Mouse (Mus musculus) hindbrain, embryonic 10.5 days (tissue): ENCODE measurements at regions not wholly inside any gene's neighbourhood (a gene's known extent, or its start where the extent isn't known, plus 50 kb on each side); places are given as distances from the start of the nearest gene placed in this dataset.

ENCODE experiments used
- DNase-seq: peaks from one replicate; pipeline ENCODE4 v3.0.0-alpha.2; 2017; ENCODE audit warnings: low spot score
- H3K27ac ChIP-seq: fragments of 300-500 bp; sonication (generic); 2 replicates; pipeline ENCODE4 v1.5.1; 2016; ENCODE audit warnings: mild to moderate bottlenecking, moderate library complexity
- H3K27me3 ChIP-seq: fragments of 300-500 bp; sonication (generic); 2 replicates; pipeline ENCODE4 v1.6.1; 2016; ENCODE audit warnings: mild to moderate bottlenecking; ENCODE audit not compliant: poor library complexity, insufficient read depth, severe bottlenecking
- H3K36me3 ChIP-seq: fragments of 300-500 bp; sonication (generic); 2 replicates; pipeline ENCODE4 v1.6.1; 2016; ENCODE audit warnings: mild to moderate bottlenecking, moderate library complexity
- H3K4me1 ChIP-seq: fragments of 300-500 bp; sonication (generic); replicated peaks from 2 replicates; pipeline ENCODE4 v1.6.1; 2016; ENCODE audit warnings: mild to moderate bottlenecking
- H3K4me3 ChIP-seq: fragments of 300-500 bp; sonication (generic); 2 replicates; pipeline ENCODE4 v1.5.1; 2016; ENCODE audit warnings: mild to moderate bottlenecking, moderate library complexity
- H3K9me3 ChIP-seq: fragments of 300-500 bp; sonication (generic); 2 replicates; pipeline ENCODE4 v1.6.1; 2016; ENCODE audit warnings: mild to moderate bottlenecking, moderate library complexity
- WGBS: fragments of 180-500 bp; shearing (Covaris S2); methylation state at CpG from one replicate; pipeline ENCODE4 v1.1.7; 2016; 5-methylcytosine and 5-hydroxymethylcytosine counted together

DNA sequence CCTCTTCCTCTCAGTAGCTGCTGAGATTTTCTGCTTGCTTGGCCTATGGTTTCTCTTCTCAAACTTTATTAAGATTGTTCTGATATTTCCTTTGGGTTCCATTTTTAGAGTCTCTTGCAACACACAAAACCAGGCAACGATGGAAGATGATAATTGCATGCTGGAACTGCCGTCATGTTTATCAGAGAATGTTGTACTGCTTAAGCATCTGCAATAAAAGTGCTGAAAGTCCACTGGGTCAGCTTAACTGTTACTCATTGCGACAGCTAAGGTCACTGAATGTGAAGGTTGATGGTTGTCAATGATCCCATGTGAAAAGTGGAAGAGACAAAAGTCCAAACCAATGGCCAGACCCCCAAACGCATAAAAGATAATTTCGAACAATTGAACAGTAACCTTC is 346.4 kb downstream of the Etnk1 start:
- 91% methylated on average over 5 of the region's 5 CpGs for WGBS
- Histone ChIP-seq H3K36me3 (no peaks in the 10 kb centered on the region), H3K27me3 (no peaks in the 10 kb centered on the region), H3K9me3 (peaks cover 8% of the 10 kb centered on the region), H3K4me1 (no peaks in the 10 kb centered on the region), H3K4me3 (no peak overlapping the region), H3K27ac (no peak overlapping the region)
- no peak for DNase-seq

DNA sequence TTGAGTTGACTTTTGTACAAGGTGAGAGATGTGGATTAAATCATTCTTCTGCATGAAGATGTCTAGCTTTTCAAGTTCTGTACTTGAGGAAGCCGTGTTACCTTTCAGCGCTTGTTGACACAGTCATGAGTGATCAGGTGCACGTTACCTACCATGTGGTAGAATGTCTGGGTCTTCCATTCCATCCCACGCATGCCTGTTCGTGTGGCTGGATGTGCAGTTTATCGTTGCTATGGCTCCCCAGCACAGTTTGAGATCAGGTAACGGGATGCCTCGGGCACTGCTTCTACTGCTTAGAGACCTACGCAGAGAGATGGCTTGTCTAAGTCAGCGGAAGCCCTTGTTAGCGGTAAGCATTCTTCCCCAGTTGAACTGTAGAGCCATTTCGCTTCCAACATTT is 348.1 kb downstream of the Etnk1 start:
- no peak for DNase-seq
- Histone ChIP-seq H3K4me3 (no peak overlapping the region), H3K27me3 (no peaks in the 10 kb centered on the region), H3K36me3 (no peaks in the 10 kb centered on the region), H3K4me1 (no peaks in the 10 kb centered on the region), H3K27ac (no peak overlapping the region), H3K9me3 (peaks cover 8% of the 10 kb centered on the region)
- WGBS = 93% methylated on average over 12 of the region's 12 CpGs

DNA sequence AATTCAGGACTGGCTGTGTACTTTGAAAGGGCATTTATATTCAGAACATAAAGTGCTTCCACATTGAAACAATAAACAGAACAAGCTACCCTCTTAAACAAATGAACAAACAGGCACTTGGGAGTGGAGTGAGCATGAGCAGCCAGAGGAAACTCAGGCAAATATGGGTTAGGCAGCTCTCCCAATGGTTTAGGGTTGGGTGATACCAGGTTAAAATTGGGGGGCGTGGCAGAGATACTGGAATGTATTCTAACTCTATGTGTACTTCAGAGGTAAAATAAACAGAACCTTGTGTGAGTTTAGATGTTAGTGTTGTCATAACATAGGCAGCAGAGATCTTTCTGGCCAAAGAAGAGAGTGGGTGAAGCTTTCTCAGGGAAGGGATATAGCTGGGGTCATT is 349.7 kb downstream of the Etnk1 start:
- 89% methylated on average over 1 of the region's 1 CpGs for WGBS

DNA sequence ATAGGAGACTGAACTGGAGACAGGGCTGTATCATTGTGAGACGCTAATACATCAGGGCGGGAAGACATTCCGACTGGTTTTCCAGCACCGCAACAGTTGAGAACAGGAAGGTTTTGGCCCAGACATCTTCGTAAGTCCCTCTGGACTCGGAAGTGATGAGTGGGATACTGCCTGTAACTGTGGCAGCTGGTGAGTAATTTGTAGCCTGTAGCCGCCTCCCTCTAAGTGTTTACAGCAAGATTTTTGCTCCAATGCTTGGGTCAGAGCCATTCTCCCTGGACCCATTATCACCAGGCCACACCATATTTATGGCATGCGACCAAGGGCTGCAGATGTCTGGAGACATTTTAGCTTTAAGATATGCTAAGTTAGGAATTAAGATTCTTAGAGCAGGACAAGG is 351.5 kb downstream of the Etnk1 start:
- DNase-seq = no peak
- Histone ChIP-seq H3K4me3 (no peak overlapping the region), H3K9me3 (no peaks in the 10 kb centered on the region), H3K36me3 (no peaks in the 10 kb centered on the region), H3K27ac (no peak overlapping the region), H3K4me1 (no peaks in the 10 kb centered on the region), H3K27me3 (no peaks in the 10 kb centered on the region)
- WGBS = 93% methylated on average over 8 of the region's 8 CpGs

More for the DNA sequence above, 349.7 kb downstream of the Etnk1 start:
- no peaks in the 10 kb centered on the region for H3K27me3 ChIP-seq
- no peaks in the 10 kb centered on the region for H3K36me3 ChIP-seq
- DNase-seq = no peak
- no peak overlapping the region for H3K27ac ChIP-seq
- 0 out of 2 replicates have a peak, but pooled peaks cover 5% of the 10 kb centered on the region for H3K9me3 ChIP-seq
- H3K4me1 ChIP-seq = no peaks in the 10 kb centered on the region
- no peak overlapping the region for H3K4me3 ChIP-seq

DNA sequence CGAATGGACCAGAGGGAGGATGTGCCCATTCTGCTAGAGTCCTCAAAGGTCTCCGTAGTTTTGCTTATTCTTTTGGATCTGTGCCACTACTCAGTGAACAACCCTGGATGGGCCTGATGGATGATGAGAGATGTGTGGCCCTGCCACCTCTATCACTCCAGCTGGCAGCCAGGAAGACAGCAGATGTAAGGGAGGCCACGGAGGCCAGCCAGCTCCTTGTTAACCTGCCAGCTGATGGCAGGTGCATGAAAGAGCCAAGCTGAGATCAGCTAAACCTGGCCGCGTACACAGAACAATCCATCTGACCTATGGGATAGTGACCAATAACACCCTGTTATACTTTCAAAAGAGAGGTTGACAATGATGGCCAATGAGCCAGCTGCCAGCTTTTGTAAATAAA is 352.6 kb downstream of the Etnk1 start:
- Histone ChIP-seq H3K27me3 (no peaks in the 10 kb centered on the region), H3K36me3 (no peaks in the 10 kb centered on the region), H3K9me3 (no peaks in the 10 kb centered on the region), H3K4me3 (no peak overlapping the region), H3K27ac (no peak overlapping the region), H3K4me1 (no peaks in the 10 kb centered on the region)
- DNase-seq = no peak
- WGBS = 92% methylated on average over 5 of the region's 5 CpGs

DNA sequence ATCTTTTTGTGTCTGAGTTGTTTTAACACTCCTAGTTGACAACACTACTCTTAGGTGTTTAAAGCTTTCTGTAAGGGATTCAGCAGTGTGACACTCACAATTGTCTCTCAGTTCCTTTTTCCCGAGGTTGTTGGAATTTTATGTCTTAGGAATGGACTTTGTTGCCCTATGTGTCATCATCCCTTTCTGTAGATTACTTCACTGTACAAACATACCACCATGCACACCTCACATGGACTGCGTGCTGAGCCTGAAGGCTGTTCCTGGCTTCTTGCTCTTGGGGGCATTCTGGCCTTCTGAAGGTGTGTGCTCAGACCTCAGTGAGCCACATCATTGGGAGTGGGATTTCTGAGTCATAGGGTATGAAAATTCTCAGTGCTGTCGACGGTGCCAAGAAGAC is 358.1 kb downstream of the Etnk1 start:
- Histone ChIP-seq H3K27me3 (no peaks in the 10 kb centered on the region), H3K4me1 (no peaks in the 10 kb centered on the region), H3K9me3 (peaks cover 5% of the 10 kb centered on the region; the same call in 1 of the 2 replicates), H3K4me3 (no peak overlapping the region), H3K36me3 (no peaks in the 10 kb centered on the region), H3K27ac (no peak overlapping the region)
- DNase-seq = no peak
- 91% methylated on average over 4 of the region's 4 CpGs for WGBS

DNA sequence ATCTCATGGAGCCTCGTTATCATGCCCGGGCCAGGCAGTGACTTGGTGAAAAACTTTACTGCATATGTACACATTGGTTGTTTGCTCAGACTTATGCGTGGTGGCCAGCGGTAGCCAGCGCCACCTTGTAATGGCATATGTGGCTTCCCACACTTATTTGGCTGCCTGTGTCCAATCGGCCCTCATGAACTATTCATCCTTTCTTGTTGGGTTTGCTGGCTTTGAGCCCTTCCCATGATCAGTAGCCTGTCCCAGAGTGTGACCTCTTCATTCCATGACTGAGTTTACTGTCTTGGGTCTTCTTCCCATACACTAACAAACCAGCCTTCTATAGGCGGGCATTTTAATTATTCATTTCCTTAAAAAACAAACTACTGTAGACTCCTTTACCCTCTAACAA is 361.9 kb downstream of the Etnk1 start:
- Histone ChIP-seq H3K4me3 (no peak overlapping the region), H3K9me3 (peaks cover 5% of the 10 kb centered on the region; the same call in 1 of the 2 replicates), H3K36me3 (no peaks in the 10 kb centered on the region), H3K4me1 (peaks cover 15% of the 10 kb centered on the region), H3K27ac (no peak overlapping the region), H3K27me3 (no peaks in the 10 kb centered on the region)
- 95% methylated on average over 7 of the region's 7 CpGs for WGBS
- DNase-seq = no peak

DNA sequence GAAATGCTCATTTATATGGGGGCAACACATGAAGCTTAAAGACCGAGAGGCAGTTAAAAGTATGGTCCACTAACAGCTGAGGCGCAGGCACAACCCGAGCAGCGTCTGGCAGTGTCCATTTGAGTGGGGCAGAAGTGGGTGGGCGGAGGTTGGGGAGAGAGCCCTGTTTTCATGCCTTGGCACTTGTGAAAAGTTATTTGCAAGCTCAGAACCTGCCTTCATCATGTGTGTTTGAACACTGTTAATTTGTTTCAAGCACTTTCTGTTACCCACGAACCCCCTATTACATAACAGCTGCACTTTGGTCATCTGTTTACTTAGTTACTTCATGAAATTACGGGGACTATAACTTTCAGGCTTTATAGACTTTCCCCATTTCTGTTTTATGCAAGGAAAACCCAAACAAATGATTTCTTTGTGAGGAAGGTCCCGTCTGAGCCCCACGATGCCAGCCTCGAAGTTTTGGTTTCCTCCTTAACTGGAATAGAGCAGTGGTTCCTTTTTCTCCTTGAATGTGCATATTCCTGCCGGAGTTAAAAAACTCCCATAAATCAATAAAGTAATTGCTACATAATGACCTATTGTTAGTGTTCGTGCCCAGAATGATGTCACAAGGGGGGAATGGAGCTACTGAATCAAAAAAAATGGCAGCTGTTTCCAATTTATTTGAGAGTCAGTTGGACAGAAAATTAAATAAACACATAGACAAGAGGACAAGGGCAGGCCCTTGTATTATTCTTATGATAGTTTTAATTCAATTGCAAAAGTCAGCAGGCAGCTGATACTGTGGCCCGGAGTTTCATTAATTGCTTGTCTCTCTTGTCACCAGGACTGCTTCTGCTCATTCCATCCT is 363.6 kb downstream of the Etnk1 start:
- whole genome bisulfite sequencing = 67% methylated on average over 13 of the region's 13 CpGs
- Histone ChIP-seq H3K4me3 (no peak overlapping the region), H3K27ac (no peak overlapping the region)

DNA sequence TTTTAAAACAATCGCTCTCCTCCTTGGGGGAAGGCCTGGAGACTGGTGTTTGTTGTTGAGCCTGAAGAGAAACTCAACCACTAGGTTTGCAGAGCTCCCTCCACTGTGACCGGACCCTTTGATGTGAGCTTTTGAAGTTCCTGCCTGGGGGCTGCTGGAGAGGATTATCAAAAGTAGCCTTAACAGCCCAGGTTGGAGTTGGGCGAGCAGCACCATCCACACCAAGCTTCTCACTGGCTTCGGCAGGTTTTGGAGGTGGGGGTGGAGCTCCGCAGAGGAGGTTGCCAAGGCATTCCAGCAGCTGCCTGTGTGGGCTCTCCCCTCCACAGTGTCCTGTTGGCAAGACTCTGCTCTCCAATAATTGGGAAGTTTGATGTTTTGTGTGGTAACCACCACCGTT is 364.5 kb downstream of the Etnk1 start:
- Histone ChIP-seq H3K4me1 (peaks cover 15% of the 10 kb centered on the region), H3K4me3 (no peak overlapping the region), H3K27me3 (no peaks in the 10 kb centered on the region), H3K36me3 (no peaks in the 10 kb centered on the region), H3K9me3 (peaks cover 5% of the 10 kb centered on the region; the same call in 1 of the 2 replicates), H3K27ac (0 out of 2 replicates have a peak overlapping the region, but pooled peaks have one; percentile 12)
- DNase-seq = peak; percentile 22
- 38% methylated on average over 6 of the region's 6 CpGs for WGBS

More for the DNA sequence above, 363.6 kb downstream of the Etnk1 start:
- Histone ChIP-seq H3K36me3 (no peaks in the 10 kb centered on the region), H3K27me3 (no peaks in the 10 kb centered on the region), H3K9me3 (peaks cover 5% of the 10 kb centered on the region; the same call in 1 of the 2 replicates), H3K4me1 (peaks cover 15% of the 10 kb centered on the region)
- DNase-seq = no peak

DNA sequence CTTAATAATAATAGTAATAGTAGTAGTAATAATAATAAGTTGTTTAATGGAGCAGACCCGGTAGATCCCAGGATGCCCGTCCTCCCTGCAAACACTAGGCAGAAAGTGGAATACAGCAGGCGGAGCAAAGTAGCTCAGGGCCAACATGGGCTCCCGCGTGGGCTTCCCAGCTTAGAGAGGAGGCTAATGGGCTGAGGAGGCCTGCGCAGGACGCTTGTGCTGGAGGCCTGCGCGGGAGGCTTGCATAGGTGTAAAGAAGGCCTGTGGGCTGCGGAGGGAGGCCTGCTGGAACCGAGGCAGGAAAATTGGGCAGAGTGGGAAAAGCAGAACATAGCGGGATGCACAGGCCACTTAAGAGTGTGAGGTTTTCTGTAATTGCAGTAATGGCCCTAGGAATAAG is 365.4 kb downstream of the Etnk1 start:
- peaks cover 5% of the 10 kb centered on the region; the same call in 1 of the 2 replicates for H3K9me3 ChIP-seq
- no peak for DNase-seq
- peaks cover 15% of the 10 kb centered on the region for H3K4me1 ChIP-seq
- 0 out of 2 replicates have a peak overlapping the region, but pooled peaks have one; percentile 53 for H3K27ac ChIP-seq
- H3K4me3 ChIP-seq = no peak overlapping the region
- H3K36me3 ChIP-seq = no peaks in the 10 kb centered on the region
- 90% methylated on average over 12 of the region's 12 CpGs for WGBS
- no peaks in the 10 kb centered on the region for H3K27me3 ChIP-seq

DNA sequence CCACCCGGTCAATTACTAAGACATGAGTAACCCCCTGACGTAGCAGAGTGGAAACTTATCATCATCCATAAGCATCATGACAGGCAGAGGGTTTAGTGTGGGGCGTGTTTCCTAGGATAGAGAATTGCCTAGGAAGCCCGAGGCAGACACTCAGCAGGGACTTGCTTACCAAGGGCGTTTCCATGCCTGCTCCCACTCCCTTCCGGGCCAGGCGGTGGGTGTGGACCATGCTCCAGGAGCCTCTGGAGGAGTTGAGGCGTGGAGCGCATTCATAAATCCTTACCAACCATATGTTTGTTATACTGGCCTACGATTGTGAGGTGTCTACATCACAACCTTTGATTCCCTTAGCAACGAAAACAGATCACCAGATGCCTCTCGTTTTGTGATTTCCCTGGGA is 368.2 kb downstream of the Etnk1 start:
- no peaks in the 10 kb centered on the region for H3K36me3 ChIP-seq
- 90% methylated on average over 12 of the region's 12 CpGs for WGBS
- H3K4me3 ChIP-seq = no peak overlapping the region
- DNase-seq = no peak
- H3K27me3 ChIP-seq = no peaks in the 10 kb centered on the region
- H3K4me1 ChIP-seq = peaks cover 15% of the 10 kb centered on the region
- no peak overlapping the region for H3K27ac ChIP-seq
- H3K9me3 ChIP-seq = no peaks in the 10 kb centered on the region

DNA sequence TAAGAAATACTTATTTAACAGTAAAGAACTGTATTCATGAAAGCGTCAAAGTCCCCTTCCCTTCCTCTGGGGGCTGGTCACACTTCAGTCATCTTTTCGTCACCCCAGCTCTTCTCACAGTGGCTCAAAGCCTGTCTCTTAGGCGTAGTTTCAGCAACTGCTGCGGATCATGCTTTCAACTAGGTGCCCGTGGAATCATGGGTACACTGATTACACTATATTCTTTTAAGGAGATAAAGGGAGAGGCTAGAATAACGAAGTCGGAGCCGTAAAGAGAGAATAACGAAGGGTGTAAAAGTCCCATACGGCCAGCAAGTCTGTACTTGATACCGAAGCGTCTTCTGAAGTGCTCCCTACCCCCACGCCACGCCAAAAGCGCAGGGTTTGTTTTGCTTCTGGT is 368.7 kb downstream of the Etnk1 start:
- Histone ChIP-seq H3K36me3 (no peaks in the 10 kb centered on the region), H3K27me3 (no peaks in the 10 kb centered on the region), H3K4me1 (peaks cover 12% of the 10 kb centered on the region), H3K4me3 (no peak overlapping the region), H3K27ac (no peak overlapping the region), H3K9me3 (no peaks in the 10 kb centered on the region)
- DNase-seq = no peak
- WGBS = 91% methylated on average over 15 of the region's 15 CpGs

DNA sequence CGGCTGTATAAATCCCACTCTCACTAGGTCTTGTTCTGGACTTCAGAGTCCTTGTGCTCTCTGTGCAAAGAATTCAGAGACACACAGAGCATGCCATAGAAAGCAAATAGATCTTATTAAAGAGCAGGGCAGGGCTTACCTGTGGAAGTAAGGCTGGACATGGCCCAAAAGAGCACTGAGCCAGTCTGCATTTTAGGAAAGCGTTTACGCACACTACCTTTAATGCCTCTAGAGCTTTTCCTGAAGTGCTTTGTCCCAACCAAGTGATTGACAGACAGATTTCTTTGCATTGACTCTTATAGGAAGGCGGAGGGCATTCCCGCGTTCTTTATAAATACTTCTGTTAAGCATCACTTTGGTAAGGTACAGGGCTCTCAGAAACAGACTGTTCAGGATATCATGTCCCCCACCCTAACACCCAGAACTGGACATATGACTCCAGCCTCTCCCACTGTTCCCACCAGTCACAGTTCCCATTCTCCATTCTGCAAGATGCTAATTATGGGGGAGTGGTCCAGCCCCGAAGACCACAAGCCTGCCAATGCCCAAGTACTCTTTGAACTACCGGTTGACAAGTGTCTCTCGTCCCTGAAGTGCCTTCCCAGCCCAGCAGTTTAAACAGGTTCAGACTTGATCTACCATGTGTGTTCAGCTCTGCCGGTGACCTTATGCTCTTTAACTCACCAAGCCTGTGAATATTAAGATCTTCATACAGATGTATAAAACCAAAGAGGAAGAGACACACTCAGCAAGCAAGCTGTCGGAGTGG is 369.7 kb downstream of the Etnk1 start:
- Histone ChIP-seq H3K9me3 (no peaks in the 10 kb centered on the region), H3K27ac (no peak overlapping the region), H3K4me3 (no peak overlapping the region), H3K36me3 (no peaks in the 10 kb centered on the region), H3K27me3 (no peaks in the 10 kb centered on the region), H3K4me1 (peaks cover 2% of the 10 kb centered on the region; the same call in 1 of the 2 replicates)
- no peak for DNase-seq
- WGBS = 89% methylated on average over 11 of the region's 11 CpGs
